Mouse (Mus musculus) embryonic facial prominence, embryonic 12.5 days (tissue): Measurements from ENCODE around the gene Tedc1. TPM values are rescaled to one million over a fixed set of nuclear protein-coding genes. Genes with fewer than 3 reads are reported as not detected.

Experiments used
- ATAC-seq: fragments of 200-750 bp; cut with Nextera tagmentation; 2 replicates; pipeline ENCODE4 v1.8.0; 2017; ENCODE audit not compliant: insufficient number of reproducible peaks, insufficient read depth, low FRiP score, low TSS enrichment
- H3K27ac ChIP-seq: fragments of 300-500 bp; sonication (generic); 2 replicates; pipeline ENCODE4 v1.5.1; 2016; ENCODE audit warnings: mild to moderate bottlenecking
- H3K27me3 ChIP-seq: fragments of 300-500 bp; sonication (generic); 2 replicates; pipeline ENCODE4 v1.6.1; 2016; ENCODE audit warnings: mild to moderate bottlenecking, moderate library complexity
- H3K36me3 ChIP-seq: fragments of 300-500 bp; sonication (generic); 2 replicates; pipeline ENCODE4 v1.6.1; 2016; ENCODE audit warnings: mild to moderate bottlenecking
- H3K4me1 ChIP-seq: fragments of 300-500 bp; sonication (generic); 2 replicates; pipeline ENCODE4 v1.6.1; 2016
- H3K4me2 ChIP-seq: fragments of 300-500 bp; sonication (generic); replicated peaks from 2 replicates; pipeline ENCODE4 v1.6.1; 2016; ENCODE audit warnings: mild to moderate bottlenecking, moderate library complexity
- H3K4me3 ChIP-seq: fragments of 300-500 bp; sonication (generic); 2 replicates; pipeline ENCODE4 v1.5.1; 2016; ENCODE audit warnings: mild to moderate bottlenecking
- H3K9ac ChIP-seq: fragments of 300-500 bp; sonication (generic); 2 replicates; pipeline ENCODE4 v1.6.1; 2016; ENCODE audit warnings: mild to moderate bottlenecking, moderate library complexity
- H3K9me3 ChIP-seq: fragments of 300-500 bp; sonication (generic); 2 replicates; pipeline ENCODE4 v1.6.1; 2016; ENCODE audit warnings: mild to moderate bottlenecking, moderate library complexity
- WGBS: fragments of 180-500 bp; shearing (Covaris S2); methylation state at CpG from one replicate; pipeline ENCODE4 v1.1.7; 2016; 5-methylcytosine and 5-hydroxymethylcytosine counted together
- polyA plus RNA-seq: library from polyadenylated mRNA; unstranded; fragments of >200 nt; fragmentation: Nextera tagmentation; extraction: Ambion mirVana; gene quantifications from 2 replicates; pipeline ENCODE4 v1.2.1, GENCODE M21; 2016

Gene Tedc1
- polyA plus RNA-seq, 1 experiment from 2014 or later, result 49.7 TPM

DNA sequence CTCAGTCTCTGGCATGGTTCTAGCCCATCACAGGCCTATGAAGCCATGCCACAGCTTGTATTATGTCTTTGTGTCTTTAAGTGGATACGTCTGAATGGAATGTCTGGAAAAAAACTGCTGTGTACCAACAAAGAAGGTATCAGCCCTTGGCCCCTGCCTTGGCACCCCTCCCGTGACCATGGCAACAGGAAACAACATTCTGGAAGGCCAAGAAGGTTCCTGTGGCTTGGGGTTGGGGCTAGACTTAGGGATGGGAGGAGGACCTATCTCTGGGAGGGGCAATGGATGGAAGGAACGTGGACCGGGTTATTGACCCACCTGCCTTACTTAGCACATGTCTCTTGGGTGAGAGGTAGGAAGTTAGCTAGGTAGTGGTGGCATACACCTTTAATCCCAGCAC, 6.9 kb upstream of the Tedc1 start:
- H3K9me3 ChIP-seq, result no peaks in the 10 kb centered on the region
- H3K27ac ChIP-seq, result no peak overlapping the region
- no peak overlapping the region for H3K4me2 ChIP-seq
- WGBS, result 74% methylated on average over 4 of the region's 4 CpGs
- no peak overlapping the region for H3K9ac ChIP-seq
- H3K4me3 ChIP-seq, result no peak overlapping the region
- H3K36me3 ChIP-seq, result no peaks in the 10 kb centered on the region
- peaks cover 66% of the 10 kb centered on the region for H3K27me3 ChIP-seq
- peaks cover 15% of the 10 kb centered on the region; the same call in 1 of the 2 replicates for H3K4me1 ChIP-seq
- ATAC-seq, result no peak

GRCm38 (mm10) chr12:113149896-113150295, 6.3 kb upstream of the Tedc1 start:
- no peak overlapping the region for H3K4me3 ChIP-seq
- H3K27ac ChIP-seq, result no peak overlapping the region
- H3K36me3 ChIP-seq, result no peaks in the 10 kb centered on the region
- H3K4me1 ChIP-seq, result peaks cover 19% of the 10 kb centered on the region
- WGBS, result 69% methylated on average over 3 of the region's 3 CpGs
- H3K9ac ChIP-seq, result no peak overlapping the region
- H3K9me3 ChIP-seq, result no peaks in the 10 kb centered on the region
- H3K4me2 ChIP-seq, result no peak overlapping the region
- ATAC-seq, result no peak
- H3K27me3 ChIP-seq, result peaks cover 66% of the 10 kb centered on the region

GRCm38 (mm10) chr12:113150591-113150990, 5.6 kb upstream of the Tedc1 start:
- 72% methylated on average over 4 of the region's 4 CpGs for WGBS
- peaks cover 66% of the 10 kb centered on the region for H3K27me3 ChIP-seq
- ATAC-seq, result no peak

DNA sequence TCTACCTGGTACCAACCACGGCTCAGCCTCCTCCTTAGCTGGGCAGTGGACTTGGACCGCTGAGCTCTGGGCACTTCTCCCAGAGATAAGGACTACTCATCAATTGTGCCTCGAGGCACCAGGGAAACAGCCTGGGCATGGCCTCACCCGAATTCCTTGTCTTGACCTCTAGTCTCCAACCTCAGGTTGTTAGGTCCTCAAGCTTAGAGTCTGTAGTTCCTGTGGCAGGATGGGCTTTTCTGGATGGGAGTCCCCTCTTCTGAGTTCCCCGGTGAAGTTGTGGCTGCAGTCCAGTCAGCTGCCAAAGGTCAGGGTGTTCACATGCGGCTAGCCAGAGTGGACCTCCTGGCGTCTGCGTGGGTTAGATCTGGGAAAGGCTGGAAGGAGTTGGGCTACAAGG, 5.2 kb upstream of the Tedc1 start:
- H3K4me1 ChIP-seq, result peaks cover 21% of the 10 kb centered on the region
- H3K4me3 ChIP-seq, result no peak overlapping the region
- no peaks in the 10 kb centered on the region for H3K36me3 ChIP-seq
- H3K9me3 ChIP-seq, result no peaks in the 10 kb centered on the region
- H3K4me2 ChIP-seq, result peak overlapping the region; percentile 83; the same call in 1 of the 2 replicates
- ATAC-seq, result no peak
- 72% methylated on average over 8 of the region's 8 CpGs for WGBS
- H3K27ac ChIP-seq, result no peak overlapping the region
- peaks cover 63% of the 10 kb centered on the region for H3K27me3 ChIP-seq
- no peak overlapping the region; the same call in 1 of the 2 replicates for H3K9ac ChIP-seq

More at GRCm38 (mm10) chr12:113150591-113150990, 5.6 kb upstream of the Tedc1 start:
- Histone ChIP-seq H3K4me2 (no peak overlapping the region), H3K27ac (no peak overlapping the region), H3K4me1 (peaks cover 21% of the 10 kb centered on the region), H3K4me3 (no peak overlapping the region), H3K9ac (no peak overlapping the region), H3K36me3 (no peaks in the 10 kb centered on the region), H3K9me3 (no peaks in the 10 kb centered on the region)

DNA sequence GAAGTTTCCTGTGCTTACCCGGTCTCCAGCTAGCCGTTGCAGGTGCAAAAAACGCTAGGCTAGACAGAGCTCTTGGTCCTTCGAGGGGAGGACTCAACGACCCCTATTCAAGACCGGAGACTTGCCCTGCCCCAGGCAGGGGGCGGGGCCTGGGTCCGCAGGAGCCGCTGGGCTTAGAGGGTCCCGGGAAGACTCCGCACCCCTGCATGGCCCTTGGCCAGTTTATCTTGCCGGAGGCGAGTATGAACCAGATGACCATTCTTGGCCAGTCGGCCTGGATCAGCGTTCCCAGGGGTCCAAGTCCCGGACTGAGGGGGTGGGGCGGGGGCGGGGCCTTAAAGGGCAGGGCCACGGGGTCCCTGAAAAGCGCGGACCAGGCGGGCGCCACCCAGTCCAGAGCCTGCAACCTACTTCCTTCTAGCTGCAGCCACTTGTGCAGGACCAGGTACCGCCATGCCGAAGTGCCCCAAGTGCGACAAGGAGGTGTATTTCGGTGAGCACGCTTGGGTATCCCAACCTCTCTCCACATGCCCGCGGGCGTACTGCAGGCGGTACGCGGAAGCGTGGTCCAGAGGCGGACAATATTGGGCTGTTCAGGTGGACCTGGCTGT, 4.5 kb upstream of the Tedc1 start:
- no peak for ATAC-seq
- peak overlapping the region; percentile 83 for H3K4me2 ChIP-seq
- peaks cover 18% of the 10 kb centered on the region for H3K4me1 ChIP-seq
- H3K4me3 ChIP-seq, result peak overlapping the region; percentile 44
- no peak overlapping the region for H3K27ac ChIP-seq
- no peaks in the 10 kb centered on the region for H3K36me3 ChIP-seq
- peak overlapping the region; percentile 52 for H3K9ac ChIP-seq
- no peaks in the 10 kb centered on the region for H3K9me3 ChIP-seq
- peaks cover 56% of the 10 kb centered on the region for H3K27me3 ChIP-seq
- under 1% methylated on average over 36 of the region's 36 CpGs for WGBS

DNA sequence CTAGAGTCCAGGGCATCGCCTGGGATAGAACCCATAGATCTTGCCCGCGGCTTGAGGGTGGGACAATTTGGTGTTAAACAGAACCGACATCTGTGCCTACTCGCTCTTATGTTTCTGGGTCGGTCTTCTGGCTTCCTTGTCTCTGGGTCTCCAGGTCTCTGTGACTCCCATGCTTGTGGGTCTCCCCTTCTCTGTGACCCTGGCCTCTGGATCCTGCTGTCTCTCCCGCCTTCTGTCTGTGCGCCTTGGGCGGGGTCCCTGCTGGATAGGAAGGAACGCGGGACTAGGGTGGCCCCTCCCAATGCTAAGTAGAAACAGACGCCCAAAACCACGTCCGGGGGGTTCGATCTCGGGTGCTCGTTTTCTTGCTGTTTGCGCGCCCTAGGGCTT, 4.0 kb upstream of the Tedc1 start:
- H3K9me3 ChIP-seq, result no peaks in the 10 kb centered on the region
- peaks cover 23% of the 10 kb centered on the region for H3K4me1 ChIP-seq
- peak overlapping the region; percentile 52; the same call in 1 of the 2 replicates for H3K9ac ChIP-seq
- peak overlapping the region; percentile 83 for H3K4me2 ChIP-seq
- no peaks in the 10 kb centered on the region for H3K36me3 ChIP-seq
- ATAC-seq, result no peak
- peak overlapping the region; percentile 44 for H3K4me3 ChIP-seq
- 15% methylated on average over 19 of the region's 19 CpGs for WGBS
- H3K27ac ChIP-seq, result no peak overlapping the region
- H3K27me3 ChIP-seq, result peaks cover 51% of the 10 kb centered on the region

DNA sequence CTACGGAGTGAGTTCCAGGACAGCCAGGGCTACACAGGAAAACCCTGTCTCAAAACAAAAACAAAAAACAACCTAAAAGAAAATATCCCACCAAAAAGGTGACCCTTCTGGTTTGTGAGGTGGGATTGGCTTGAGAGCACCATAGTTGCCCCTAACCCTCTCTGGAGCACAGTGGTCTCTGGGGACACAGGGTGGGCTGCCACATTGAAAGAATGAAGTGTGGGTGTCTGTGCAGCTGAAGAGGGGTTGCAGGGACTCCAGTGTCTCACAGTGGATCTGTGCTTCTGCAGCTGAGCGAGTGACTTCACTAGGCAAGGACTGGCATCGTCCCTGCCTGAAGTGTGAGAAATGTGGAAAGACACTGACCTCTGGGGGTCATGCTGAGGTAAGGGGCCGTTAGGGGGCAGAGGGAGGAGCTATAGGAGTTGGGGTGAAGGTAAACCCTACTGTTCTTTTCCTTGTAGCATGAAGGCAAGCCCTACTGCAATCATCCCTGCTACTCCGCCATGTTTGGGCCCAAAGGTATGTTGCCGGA, 3.2 kb upstream of the Tedc1 start:
- no peak for ATAC-seq
- H3K9me3 ChIP-seq, result no peaks in the 10 kb centered on the region
- no peak overlapping the region for H3K9ac ChIP-seq
- H3K27ac ChIP-seq, result no peak overlapping the region
- no peak overlapping the region for H3K4me3 ChIP-seq
- WGBS, result 78% methylated on average over 6 of the region's 6 CpGs
- H3K36me3 ChIP-seq, result no peaks in the 10 kb centered on the region
- H3K27me3 ChIP-seq, result peaks cover 43% of the 10 kb centered on the region
- no peak overlapping the region for H3K4me2 ChIP-seq
- H3K4me1 ChIP-seq, result peaks cover 23% of the 10 kb centered on the region

DNA sequence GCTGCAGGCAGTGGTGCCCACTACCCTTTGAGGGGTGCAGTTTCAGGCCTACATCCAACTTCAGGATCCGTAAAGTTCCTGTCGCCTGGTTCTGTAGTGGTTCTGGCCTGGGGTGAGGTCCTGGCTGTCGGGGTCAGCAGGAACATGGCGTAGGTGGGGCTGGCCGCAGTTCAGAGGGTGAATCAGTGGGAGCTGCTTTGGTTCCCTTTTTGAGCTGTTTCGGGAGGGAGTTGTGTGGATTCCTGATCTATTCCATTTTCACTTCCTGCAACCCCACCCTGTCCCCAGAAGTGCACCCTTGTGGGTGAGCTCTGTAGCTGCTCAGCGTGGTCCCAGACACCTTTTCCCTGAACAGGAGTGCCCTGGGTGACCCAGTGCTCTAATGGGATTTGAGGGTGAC, 2.2 kb upstream of the Tedc1 start:
- Histone ChIP-seq H3K27ac (no peak overlapping the region), H3K4me1 (peaks cover 23% of the 10 kb centered on the region), H3K4me2 (no peak overlapping the region), H3K36me3 (no peaks in the 10 kb centered on the region), H3K4me3 (no peak overlapping the region), H3K9me3 (no peaks in the 10 kb centered on the region), H3K27me3 (peaks cover 37% of the 10 kb centered on the region), H3K9ac (no peak overlapping the region)
- 93% methylated on average over 7 of the region's 7 CpGs for WGBS
- no peak for ATAC-seq

DNA sequence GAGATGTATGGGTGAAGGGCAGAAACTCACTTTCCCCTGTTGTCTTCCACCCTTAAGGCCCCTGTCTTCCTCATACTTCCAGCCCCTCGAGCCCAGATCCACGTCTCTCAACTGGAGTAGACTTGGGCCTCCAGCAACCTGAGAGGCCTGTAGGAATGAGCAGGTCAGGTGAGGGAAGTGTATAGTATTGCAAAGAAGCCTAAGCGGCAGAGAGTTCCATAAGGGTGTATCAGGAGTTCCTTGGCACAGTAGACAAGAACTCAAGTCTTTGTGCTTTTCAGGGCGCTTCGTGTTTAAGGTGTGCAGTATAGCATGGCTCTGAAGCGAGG, 1.5 kb upstream of the Tedc1 start:
- H3K27me3 ChIP-seq, result peaks cover 31% of the 10 kb centered on the region
- H3K27ac ChIP-seq, result no peak overlapping the region
- peak overlapping the region; percentile 39; the same call in 1 of the 2 replicates for H3K4me3 ChIP-seq
- no peaks in the 10 kb centered on the region for H3K36me3 ChIP-seq
- no peaks in the 10 kb centered on the region for H3K9me3 ChIP-seq
- WGBS, result 73% methylated on average over 6 of the region's 6 CpGs
- H3K4me1 ChIP-seq, result peaks cover 23% of the 10 kb centered on the region
- no peak overlapping the region for H3K9ac ChIP-seq
- H3K4me2 ChIP-seq, result peak overlapping the region; percentile 84
- no peak for ATAC-seq

GRCm38 (mm10) chr12:113155076-113155771, 997 bp upstream of the Tedc1 start:
- no peaks in the 10 kb centered on the region for H3K36me3 ChIP-seq
- no peak for ATAC-seq
- H3K9me3 ChIP-seq, result no peaks in the 10 kb centered on the region
- H3K27me3 ChIP-seq, result peaks cover 26% of the 10 kb centered on the region
- H3K27ac ChIP-seq, result peak overlapping the region; percentile 76
- H3K4me1 ChIP-seq, result peaks cover 23% of the 10 kb centered on the region
- H3K9ac ChIP-seq, result peak overlapping the region; percentile 64; the same call in 1 of the 2 replicates
- WGBS, result 3% methylated on average over 32 of the region's 32 CpGs
- peak overlapping the region; percentile 39 for H3K4me3 ChIP-seq
- H3K4me2 ChIP-seq, result peak overlapping the region; percentile 84

DNA sequence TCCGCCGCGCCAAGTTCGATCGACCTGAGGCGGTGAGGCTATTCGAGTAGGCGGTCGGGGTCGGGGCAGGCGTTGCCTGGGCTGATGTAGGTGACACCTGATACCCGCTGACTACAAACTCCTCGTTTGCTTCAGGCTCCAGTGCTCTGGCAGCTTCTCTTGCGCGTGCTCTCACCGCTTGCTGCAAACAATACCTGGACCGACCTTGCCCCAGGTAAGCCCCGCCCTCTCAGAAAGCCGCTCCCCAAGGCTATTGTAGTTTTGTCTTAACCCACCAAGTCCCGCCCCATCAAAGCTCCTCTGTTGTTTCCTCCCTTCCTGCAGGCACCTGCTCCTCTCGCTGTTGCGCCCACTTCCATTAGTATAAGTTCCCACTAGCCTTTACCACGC, 314 bp downstream of the Tedc1 start:
- peaks cover 4% of the 10 kb centered on the region; the same call in 1 of the 2 replicates for H3K36me3 ChIP-seq
- no peaks in the 10 kb centered on the region for H3K9me3 ChIP-seq
- H3K4me1 ChIP-seq, result peaks cover 23% of the 10 kb centered on the region
- peak overlapping the region; percentile 14; the same call in 1 of the 2 replicates for H3K27ac ChIP-seq
- H3K4me2 ChIP-seq, result peak overlapping the region; percentile 80
- no peak; the same call in 1 of the 2 replicates for ATAC-seq
- H3K27me3 ChIP-seq, result peaks cover 14% of the 10 kb centered on the region
- WGBS, result under 1% methylated on average over 23 of the region's 23 CpGs
- peak overlapping the region; percentile 35 for H3K9ac ChIP-seq
- peak overlapping the region; percentile 53 for H3K4me3 ChIP-seq

GRCm38 (mm10) chr12:113157002-113157401, 781 bp downstream of the Tedc1 start:
- Histone ChIP-seq H3K9me3 (no peaks in the 10 kb centered on the region), H3K27me3 (peaks cover 9% of the 10 kb centered on the region; the same call in 1 of the 2 replicates), H3K9ac (peak overlapping the region; percentile 35), H3K4me2 (peak overlapping the region; percentile 80), H3K27ac (no peak overlapping the region), H3K4me3 (peak overlapping the region; percentile 53), H3K4me1 (peaks cover 21% of the 10 kb centered on the region), H3K36me3 (peaks cover 9% of the 10 kb centered on the region)
- ATAC-seq, result no peak
- WGBS, result 33% methylated on average over 8 of the region's 8 CpGs
